Mouse (Mus musculus) heart, postnatal 0 days (tissue): ENCODE measurements around the gene Dbp. TPM values are rescaled to one million over a fixed set of nuclear protein-coding genes. Genes with fewer than 3 reads are reported as not detected.
A peak's percentile ranks its signal among the peaks of the same experiment; 100 is the strongest.

ENCODE experiments used
- ATAC-seq: fragments of 200-750 bp; cut with Nextera tagmentation; 2 replicates; pipeline ENCODE4 v1.8.0; 2017; ENCODE audit warnings: low read depth, moderate number of reproducible peaks, moderate library complexity; ENCODE audit not compliant: insufficient read depth
- DNase-seq: peaks from one replicate; pipeline ENCODE4 v3.0.0-alpha.2; 2016; ENCODE audit warnings: low spot score
- H3K27ac ChIP-seq: fragments of 300-500 bp; sonication (generic); 2 replicates; pipeline ENCODE4 v1.5.1; 2014; ENCODE audit warnings: low read depth, mild to moderate bottlenecking
- H3K27me3 ChIP-seq: fragments of 300-500 bp; sonication (generic); 2 replicates; pipeline ENCODE4 v1.6.1; 2014; ENCODE audit warnings: low read length, mixed read lengths; ENCODE audit not compliant: control insufficient read depth, insufficient read depth
- H3K36me3 ChIP-seq: fragments of 300-500 bp; sonication (generic); replicated peaks from 2 replicates; pipeline ENCODE4 v1.6.1; 2014; ENCODE audit warnings: low read length, mixed read lengths; ENCODE audit not compliant: control insufficient read depth, insufficient read depth
- H3K4me1 ChIP-seq: fragments of 300-500 bp; sonication (generic); 2 replicates; pipeline ENCODE4 v1.6.1; 2014; ENCODE audit warnings: antibody characterized with exemption; ENCODE audit not compliant: control insufficient read depth, insufficient read depth
- H3K4me2 ChIP-seq: fragments of 300-500 bp; sonication (generic); 2 replicates; pipeline ENCODE4 v1.6.1; 2014; ENCODE audit warnings: low read depth, mild to moderate bottlenecking, low read length, moderate library complexity
- H3K4me3 ChIP-seq: fragments of 300-500 bp; sonication (generic); 2 replicates; pipeline ENCODE4 v1.5.1; 2014; ENCODE audit warnings: low read depth, low read length
- H3K9ac ChIP-seq: fragments of 300-500 bp; sonication (generic); replicated peaks from 2 replicates; pipeline ENCODE4 v1.6.1; 2014; ENCODE audit warnings: low read depth, low read length, mixed read lengths
- H3K9me3 ChIP-seq: fragments of 300-500 bp; sonication (generic); replicated peaks from 2 replicates; pipeline ENCODE4 v1.6.1; 2016; ENCODE audit warnings: low read length; ENCODE audit not compliant: control insufficient read depth
- CTCF ChIP-seq: IDR thresholded peaks from 2 replicates; pipeline ENCODE4 v1.5.1; 2016; ENCODE audit warnings: antibody characterized with exemption, control low read depth, low read depth
- EP300 ChIP-seq: IDR thresholded peaks from 2 replicates; pipeline ENCODE4 v1.6.1; 2016; ENCODE audit warnings: antibody characterized with exemption, low read depth
- WGBS: fragments of 180-500 bp; shearing (Covaris S2); extraction: QIAGEN DNeasy Blood & Tissue Kit; methylation state at CpG from one replicate; pipeline ENCODE4 v1.1.7; 2014; 5-methylcytosine and 5-hydroxymethylcytosine counted together
- polyA plus RNA-seq: library from polyadenylated mRNA; unstranded; fragments of >200 nt; fragmentation: Nextera tagmentation; extraction: Ambion mirVana; gene quantifications from 2 replicates; pipeline ENCODE4 v1.2.1, GENCODE M21; 2015
- total RNA-seq: library from RNA; depleted of rRNA; stranded (reverse); fragments of >200 nt; gene quantifications from 2 replicates; pipeline ENCODE4 v1.2.3, GENCODE M21; 2014; ENCODE audit warnings: low replicate concordance

Gene Dbp
- total and polyA plus RNA-seq, 2 experiments from 2014 or later, result 21.9 to 29.3 TPM

DNA sequence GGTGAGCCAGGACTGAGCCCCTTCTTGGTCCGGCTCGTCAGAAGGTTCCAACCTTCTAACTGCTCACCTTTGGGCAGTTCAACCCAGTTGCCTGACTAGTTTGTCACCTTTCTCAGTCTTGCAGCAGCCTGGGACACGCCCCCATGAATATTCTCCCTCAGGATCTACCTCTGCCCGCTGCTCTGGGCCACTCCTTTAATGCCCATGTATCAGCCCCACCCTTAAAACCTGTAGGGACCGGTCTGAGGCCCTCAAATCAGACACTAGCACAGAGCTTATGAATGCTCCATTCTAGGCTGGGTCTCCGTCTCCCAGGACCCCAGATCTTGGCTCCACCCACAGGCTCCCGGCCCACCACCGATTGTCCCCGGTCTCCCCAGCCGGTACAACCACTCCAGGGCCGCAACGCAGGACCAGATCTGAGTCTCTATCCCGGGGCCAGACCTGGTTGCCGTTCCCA is 9.8 kb downstream of the Dbp start:
- peak overlapping the region; percentile 52 for H3K27ac ChIP-seq
- H3K27me3 ChIP-seq, result no peaks in the 10 kb centered on the region
- H3K9ac ChIP-seq, result peak overlapping the region; percentile 77
- TF ChIP-seq CTCF, result no peak
- no peak for TF ChIP-seq EP300
- peaks cover 35% of the 10 kb centered on the region for H3K4me1 ChIP-seq
- peak overlapping the region; percentile 57 for H3K4me3 ChIP-seq
- H3K36me3 ChIP-seq, result peaks cover 44% of the 10 kb centered on the region
- no peaks in the 10 kb centered on the region for H3K9me3 ChIP-seq
- 9% methylated on average over 14 of the region's 14 CpGs for WGBS
- DNase-seq (no peak), ATAC-seq (0 out of 2 replicates have a peak, but pooled peaks have one; percentile 0)
- H3K4me2 ChIP-seq, result peak overlapping the region; percentile 93

DNA sequence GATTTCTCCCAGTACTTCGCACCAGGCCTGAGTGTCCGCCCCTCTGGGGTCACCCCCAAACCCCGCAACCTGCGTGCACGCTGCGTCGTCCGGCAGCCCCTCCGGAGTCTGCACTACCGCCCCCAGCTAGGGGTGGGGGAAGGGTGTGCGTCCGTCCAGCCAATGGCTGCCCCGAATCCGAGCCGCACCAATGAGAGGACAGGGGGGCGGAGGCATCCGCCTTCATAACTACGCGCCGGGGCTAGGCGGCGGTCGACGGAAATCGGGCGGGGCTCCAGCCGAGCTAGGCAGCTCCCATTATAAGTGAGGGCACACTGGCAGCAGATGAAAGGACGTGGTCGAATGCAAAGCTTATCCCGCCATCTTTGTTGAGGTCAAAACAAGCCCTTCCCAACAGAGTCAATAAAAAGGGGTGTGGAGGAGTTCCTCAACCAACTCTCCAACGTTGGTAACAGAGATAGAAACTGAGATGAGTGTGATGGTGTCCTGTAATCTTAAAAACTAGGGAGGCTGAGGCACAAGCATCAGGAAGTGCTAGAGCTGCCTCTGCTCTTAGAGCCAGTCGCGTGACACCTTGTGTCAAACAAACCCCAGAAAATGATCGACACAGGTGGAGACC is 10.3 kb downstream of the Dbp start, which contains the start of gene Rpl18:
Gene Rpl18 (plus strand): TSS at position 368 of the 619 bp plus-strand sequence.
- Histone ChIP-seq H3K27me3 (no peaks in the 10 kb centered on the region), H3K9ac (peak within 1 kb of the TSS; percentile 77), H3K27ac (peak within 1 kb of the TSS; percentile 64), H3K36me3 (peaks cover 44% of the 10 kb centered on the region), H3K4me2 (peak within 1 kb of the TSS; percentile 93), H3K9me3 (no peaks in the 10 kb centered on the region), H3K4me3 (peak within 1 kb of the TSS; percentile 57), H3K4me1 (peaks cover 35% of the 10 kb centered on the region)
- ATAC-seq (peak; percentile 91), DNase-seq (peak; percentile 98)
- peak; percentile 84 for TF ChIP-seq EP300
- no peak for TF ChIP-seq CTCF
- WGBS, result 7% methylated on average over 34 of the region's 34 CpGs

DNA sequence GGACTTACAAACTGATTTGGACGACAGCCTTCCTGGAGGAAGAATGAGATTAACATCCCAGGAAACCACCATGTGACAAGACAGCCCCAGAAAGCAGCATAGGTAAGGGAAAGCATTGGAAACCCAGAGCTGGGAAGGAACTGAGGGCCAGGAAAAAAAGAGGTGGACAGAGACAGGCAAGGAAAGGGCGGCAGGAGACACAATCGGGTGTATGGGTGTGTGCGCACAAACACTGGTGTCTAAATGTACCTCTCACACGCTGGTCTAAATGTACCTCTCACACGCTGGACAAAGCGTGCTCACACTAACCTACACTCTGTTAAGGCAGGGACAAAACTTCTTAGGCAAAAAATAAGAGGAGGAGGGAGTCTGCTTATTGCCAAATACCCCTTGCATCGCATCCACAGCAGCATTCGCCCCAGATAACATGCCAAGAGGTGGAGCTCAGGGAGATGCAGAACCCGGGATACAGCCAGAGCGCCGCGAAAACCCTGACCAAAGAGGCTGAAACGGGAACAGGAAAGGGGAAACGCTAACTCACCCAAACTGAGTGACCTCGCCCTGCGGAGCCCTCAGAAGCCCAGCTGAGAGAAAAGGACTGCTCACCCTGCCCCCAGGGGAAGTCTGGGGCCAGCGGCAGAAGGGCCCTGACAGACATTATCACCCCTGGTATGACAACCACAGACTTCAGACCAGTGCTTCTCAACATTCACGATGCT is 11.0 kb downstream of the Dbp start:
- Histone ChIP-seq H3K27me3 (no peaks in the 10 kb centered on the region), H3K4me2 (peak overlapping the region; percentile 76), H3K4me3 (peak overlapping the region; percentile 57), H3K9ac (no peak overlapping the region), H3K27ac (peak overlapping the region; percentile 64), H3K4me1 (peaks cover 35% of the 10 kb centered on the region), H3K9me3 (no peaks in the 10 kb centered on the region), H3K36me3 (peaks cover 44% of the 10 kb centered on the region)
- TF ChIP-seq CTCF, result no peak
- TF ChIP-seq EP300, result no peak
- no peak for DNase-seq
- 77% methylated on average over 19 of the region's 19 CpGs for WGBS
- ATAC-seq, result no peak

DNA sequence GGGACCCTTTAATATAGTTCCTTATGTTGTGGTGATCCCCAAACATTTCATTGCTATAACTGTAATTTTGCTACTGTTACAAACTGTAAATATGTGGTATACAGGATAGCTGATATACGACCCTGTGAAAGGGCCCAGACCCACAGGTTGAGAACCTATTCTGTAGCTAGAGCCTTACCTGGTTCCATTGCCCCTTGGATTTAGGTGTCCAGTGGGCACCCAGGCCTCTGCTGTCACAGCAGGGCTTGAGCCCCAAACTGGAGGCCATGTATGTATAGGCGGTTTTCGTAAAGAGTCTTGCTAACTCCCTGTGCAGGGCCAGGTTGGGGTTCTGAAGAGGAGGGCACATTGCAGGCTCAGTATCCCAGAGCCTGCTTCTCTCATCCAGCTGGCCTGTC is 11.6 kb downstream of the Dbp start:
- DNase-seq, result no peak
- Histone ChIP-seq H3K36me3 (peaks cover 42% of the 10 kb centered on the region), H3K9me3 (no peaks in the 10 kb centered on the region), H3K27me3 (no peaks in the 10 kb centered on the region), H3K4me2 (peak overlapping the region; percentile 76), H3K9ac (no peak overlapping the region), H3K27ac (no peak overlapping the region), H3K4me3 (peak overlapping the region; percentile 82; the same call in 1 of the 2 replicates), H3K4me1 (peaks cover 35% of the 10 kb centered on the region)
- 80% methylated on average over 3 of the region's 3 CpGs for WGBS
- TF ChIP-seq EP300 (no peak), CTCF (no peak)
- ATAC-seq, result no peak

DNA sequence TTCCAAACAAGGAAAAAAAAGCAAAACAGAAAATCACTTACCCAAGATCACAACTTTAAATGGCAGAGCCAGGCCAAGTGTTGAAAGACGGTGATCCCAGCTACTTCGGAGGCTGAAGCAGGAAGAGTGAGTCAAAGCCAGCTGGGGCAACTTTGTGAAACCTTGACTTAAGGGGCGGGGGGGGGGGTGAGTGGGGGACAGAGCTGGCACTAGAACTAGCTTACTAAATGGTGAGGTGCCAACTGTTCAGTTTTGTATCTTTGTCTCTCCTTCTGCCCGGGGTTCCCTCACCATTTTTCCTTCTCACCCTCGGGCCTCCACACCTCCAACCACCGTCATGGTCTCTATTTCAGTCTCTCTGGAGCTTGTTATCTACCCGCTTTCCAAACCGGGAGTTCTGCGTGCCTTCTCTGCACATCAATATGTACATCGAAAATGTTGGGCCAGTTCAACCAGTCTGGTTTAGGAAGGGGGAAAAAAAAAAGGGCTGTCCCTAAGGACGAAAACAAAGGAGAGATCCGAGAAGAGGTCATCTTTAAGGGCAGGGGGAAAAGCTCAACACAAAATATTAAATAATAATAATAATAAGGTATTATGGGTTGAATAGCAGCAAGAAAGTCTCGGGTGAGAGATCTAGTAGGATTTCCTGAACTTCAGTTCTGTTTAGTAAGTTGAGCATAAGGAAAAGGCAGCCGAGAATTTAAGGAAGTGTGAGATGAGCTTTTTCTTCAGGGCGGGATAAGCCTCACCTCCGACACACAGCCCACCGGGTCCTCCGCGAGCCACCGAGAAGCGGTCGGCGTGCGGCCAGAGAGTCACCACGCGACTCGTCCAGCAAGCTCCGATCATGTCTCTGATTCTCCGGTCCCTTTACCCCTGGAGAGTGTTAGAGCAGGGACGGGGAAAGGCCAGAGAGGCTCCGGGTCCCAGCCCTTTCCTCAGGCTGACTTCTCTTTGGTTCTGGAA is 12.3 kb downstream of the Dbp start:
- H3K4me1 ChIP-seq, result peaks cover 35% of the 10 kb centered on the region
- peak overlapping the region; percentile 80 for H3K9ac ChIP-seq
- TF ChIP-seq CTCF (no peak), EP300 (no peak)
- peak overlapping the region; percentile 76 for H3K4me2 ChIP-seq
- H3K9me3 ChIP-seq, result no peaks in the 10 kb centered on the region
- no peaks in the 10 kb centered on the region for H3K27me3 ChIP-seq
- WGBS, result 6% methylated on average over 31 of the region's 31 CpGs
- DNase-seq, result peak; percentile 65
- H3K4me3 ChIP-seq, result peak overlapping the region; percentile 82
- ATAC-seq, result peak; percentile 28; the same call in 1 of the 2 replicates
- H3K27ac ChIP-seq, result peak overlapping the region; percentile 90
- peaks cover 39% of the 10 kb centered on the region for H3K36me3 ChIP-seq
